Mouse (Mus musculus): ENCODE results near the gene Sirpa. TPM values are rescaled to one million over a fixed set of nuclear protein-coding genes. Genes with fewer than 3 reads are reported as not detected.

Sirpa gene
- polyA plus RNA-seq, 1 experiment from 2014 or later: 28.5 TPM

DNA sequence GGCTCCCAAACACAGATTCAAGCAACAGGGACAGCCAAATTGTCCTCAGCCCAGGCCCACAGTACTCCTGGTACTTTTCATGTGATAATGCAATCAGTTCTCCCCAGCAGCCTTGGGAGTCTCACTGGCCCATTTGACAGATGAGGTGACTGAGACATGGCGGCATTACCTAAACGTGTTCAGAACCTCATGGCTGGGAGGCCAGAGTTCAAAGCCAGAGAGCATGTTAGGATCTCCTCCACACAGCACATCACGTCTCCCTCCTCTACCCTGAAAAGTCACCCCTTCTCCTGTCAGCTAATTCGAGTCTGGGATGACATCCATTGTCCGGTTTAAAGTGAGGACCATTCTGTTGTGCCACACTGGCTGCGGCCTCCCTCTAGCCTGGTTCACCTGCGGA lies 27.5 kb downstream of the Sirpa start:
- WGBS: 91% methylated on average over 7 of the region's 7 CpGs
- H3K27ac ChIP-seq (replicated peaks): no peak overlapping the region
- no peaks in the 10 kb centered on the region for H3K27me3 ChIP-seq
- H3K4me3 ChIP-seq: no peak overlapping the region
- peaks cover 10% of the 10 kb centered on the region for H3K4me1 ChIP-seq
- 0 out of 2 replicates have a peak, but pooled peaks cover 4% of the 10 kb centered on the region for H3K36me3 ChIP-seq
- H3K9ac ChIP-seq (replicated peaks): no peak overlapping the region
- no peak overlapping the region for H3K4me2 ChIP-seq (replicated peaks)
- no peak for ATAC-seq (replicated peaks)
- H3K9me3 ChIP-seq: no peaks in the 10 kb centered on the region

GRCm38 (mm10) chr2:129620881-129621280 lies 28.2 kb downstream of the Sirpa start:
- H3K27ac ChIP-seq (replicated peaks): no peak overlapping the region
- H3K4me2 ChIP-seq (replicated peaks): no peak overlapping the region
- H3K36me3 ChIP-seq: 0 out of 2 replicates have a peak, but pooled peaks cover 4% of the 10 kb centered on the region
- peaks cover 13% of the 10 kb centered on the region for H3K4me1 ChIP-seq
- H3K9ac ChIP-seq (replicated peaks): no peak overlapping the region
- WGBS: 89% methylated on average over 5 of the region's 5 CpGs
- no peaks in the 10 kb centered on the region for H3K9me3 ChIP-seq
- no peak overlapping the region for H3K4me3 ChIP-seq
- no peaks in the 10 kb centered on the region for H3K27me3 ChIP-seq
- ATAC-seq (replicated peaks): no peak

- H3K27me3 ChIP-seq: no peaks in the 10 kb centered on the region
- H3K4me1 ChIP-seq: peaks cover 13% of the 10 kb centered on the region
- no peak overlapping the region for H3K4me3 ChIP-seq
- H3K27ac ChIP-seq (replicated peaks): no peak overlapping the region
- no peak for ATAC-seq (replicated peaks)
- H3K36me3 ChIP-seq: no peaks in the 10 kb centered on the region
- 92% methylated on average over 9 of the region's 9 CpGs for WGBS
- no peak overlapping the region for H3K9ac ChIP-seq (replicated peaks)
- H3K9me3 ChIP-seq: no peaks in the 10 kb centered on the region
- H3K4me2 ChIP-seq (replicated peaks): no peak overlapping the region
These were observed 29.2 kb downstream of the Sirpa start for GRCm38 (mm10) chr2:129621654-129622490.

- WGBS: 86% methylated on average over 5 of the region's 5 CpGs
These were observed 30.3 kb downstream of the Sirpa start for GRCm38 (mm10) chr2:129622918-129623317.

GRCm38 (mm10) chr2:129623771-129624170 lies 31.1 kb downstream of the Sirpa start:
- no peaks in the 10 kb centered on the region for H3K36me3 ChIP-seq
- H3K9me3 ChIP-seq: no peaks in the 10 kb centered on the region
- peaks cover 13% of the 10 kb centered on the region for H3K4me1 ChIP-seq
- H3K4me3 ChIP-seq: no peak overlapping the region
- H3K9ac ChIP-seq (replicated peaks): no peak overlapping the region
- no peak overlapping the region for H3K27ac ChIP-seq (replicated peaks)
- ATAC-seq (replicated peaks): no peak
- no peak overlapping the region for H3K4me2 ChIP-seq (replicated peaks)
- no peaks in the 10 kb centered on the region for H3K27me3 ChIP-seq
- WGBS: 87% methylated on average over 7 of the region's 7 CpGs

More at GRCm38 (mm10) chr2:129622918-129623317, 30.3 kb downstream of the Sirpa start:
- peaks cover 13% of the 10 kb centered on the region for H3K4me1 ChIP-seq
- no peaks in the 10 kb centered on the region for H3K9me3 ChIP-seq
- no peak overlapping the region for H3K9ac ChIP-seq (replicated peaks)
- no peak for ATAC-seq (replicated peaks)
- no peaks in the 10 kb centered on the region for H3K36me3 ChIP-seq
- H3K27me3 ChIP-seq: no peaks in the 10 kb centered on the region
- no peak overlapping the region for H3K27ac ChIP-seq (replicated peaks)
- H3K4me2 ChIP-seq (replicated peaks): no peak overlapping the region
- H3K4me3 ChIP-seq: no peak overlapping the region

- 41% methylated on average over 13 of the region's 13 CpGs for WGBS
These were observed 31.7 kb downstream of the Sirpa start for GRCm38 (mm10) chr2:129624246-129624918.

GRCm38 (mm10) chr2:129624956-129625355 lies 32.3 kb downstream of the Sirpa start:
- Histone ChIP-seq H3K27me3 (no peaks in the 10 kb centered on the region), H3K4me3 (no peak overlapping the region), H3K4me2 (replicated peaks) (no peak overlapping the region), H3K9me3 (no peaks in the 10 kb centered on the region), H3K36me3 (0 out of 2 replicates have a peak, but pooled peaks cover under 1% of the 10 kb centered on the region), H3K4me1 (peaks cover 13% of the 10 kb centered on the region), H3K27ac (replicated peaks) (peak overlapping the region; percentile 52; the same call in 1 of the 2 replicates), H3K9ac (replicated peaks) (no peak overlapping the region)
- WGBS: 55% methylated on average over 6 of the region's 6 CpGs
- ATAC-seq (replicated peaks): peak; percentile 58

More at GRCm38 (mm10) chr2:129624246-129624918, 31.7 kb downstream of the Sirpa start:
- Histone ChIP-seq H3K27ac (replicated peaks) (peak overlapping the region; percentile 52; the same call in 1 of the 2 replicates), H3K4me1 (peaks cover 13% of the 10 kb centered on the region), H3K36me3 (no peaks in the 10 kb centered on the region), H3K4me2 (replicated peaks) (no peak overlapping the region), H3K4me3 (no peak overlapping the region), H3K9ac (replicated peaks) (no peak overlapping the region), H3K27me3 (no peaks in the 10 kb centered on the region), H3K9me3 (no peaks in the 10 kb centered on the region)
- ATAC-seq (replicated peaks): peak; percentile 62

DNA sequence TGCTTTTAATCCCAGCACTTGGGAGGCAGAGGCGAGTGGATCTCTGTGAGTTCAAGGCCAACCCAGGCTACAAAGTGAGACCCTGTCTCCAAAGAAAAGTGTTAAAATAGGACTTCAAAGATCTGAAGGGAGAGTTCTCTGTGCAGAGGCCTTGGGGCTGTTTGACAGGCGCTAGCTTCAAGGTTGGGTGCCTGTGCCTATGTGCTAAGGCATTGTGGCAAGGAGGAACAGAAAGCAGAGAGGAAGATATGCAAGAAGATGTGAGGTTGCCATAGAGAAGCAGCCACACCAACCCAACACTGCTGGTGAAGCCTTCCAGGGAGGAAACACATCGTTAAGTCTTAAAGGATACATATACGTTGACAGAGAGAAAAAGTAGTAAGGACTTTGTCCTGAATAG lies 33.2 kb downstream of the Sirpa start:
- H3K4me1 ChIP-seq: peaks cover 13% of the 10 kb centered on the region
- no peaks in the 10 kb centered on the region for H3K9me3 ChIP-seq
- H3K27me3 ChIP-seq: no peaks in the 10 kb centered on the region
- H3K4me3 ChIP-seq: no peak overlapping the region
- no peak overlapping the region for H3K4me2 ChIP-seq (replicated peaks)
- H3K36me3 ChIP-seq: 0 out of 2 replicates have a peak, but pooled peaks cover 4% of the 10 kb centered on the region
- ATAC-seq (replicated peaks): no peak
- 68% methylated on average over 4 of the region's 4 CpGs for WGBS
- H3K27ac ChIP-seq (replicated peaks): no peak overlapping the region
- no peak overlapping the region for H3K9ac ChIP-seq (replicated peaks)

GRCm38 (mm10) chr2:129626621-129627061 lies 34.0 kb downstream of the Sirpa start:
- H3K36me3 ChIP-seq: 0 out of 2 replicates have a peak, but pooled peaks cover 4% of the 10 kb centered on the region
- no peaks in the 10 kb centered on the region for H3K27me3 ChIP-seq
- no peak for ATAC-seq (replicated peaks)
- no peak overlapping the region for H3K27ac ChIP-seq (replicated peaks)
- 87% methylated on average over 4 of the region's 4 CpGs for WGBS
- H3K4me2 ChIP-seq (replicated peaks): no peak overlapping the region
- H3K9ac ChIP-seq (replicated peaks): no peak overlapping the region
- peaks cover 13% of the 10 kb centered on the region for H3K4me1 ChIP-seq
- H3K4me3 ChIP-seq: no peak overlapping the region
- no peaks in the 10 kb centered on the region for H3K9me3 ChIP-seq

- H3K36me3 ChIP-seq: 0 out of 2 replicates have a peak, but pooled peaks cover 4% of the 10 kb centered on the region
- no peak overlapping the region for H3K4me3 ChIP-seq
- no peak overlapping the region for H3K9ac ChIP-seq (replicated peaks)
- H3K4me2 ChIP-seq (replicated peaks): no peak overlapping the region
- no peaks in the 10 kb centered on the region for H3K27me3 ChIP-seq
- H3K9me3 ChIP-seq: no peaks in the 10 kb centered on the region
- WGBS: 95% methylated on average over 5 of the region's 5 CpGs
- H3K4me1 ChIP-seq: peaks cover 13% of the 10 kb centered on the region
- H3K27ac ChIP-seq (replicated peaks): no peak overlapping the region
- no peak for ATAC-seq (replicated peaks)
These were observed 34.5 kb downstream of the Sirpa start for GRCm38 (mm10) chr2:129627133-129627532.

DNA sequence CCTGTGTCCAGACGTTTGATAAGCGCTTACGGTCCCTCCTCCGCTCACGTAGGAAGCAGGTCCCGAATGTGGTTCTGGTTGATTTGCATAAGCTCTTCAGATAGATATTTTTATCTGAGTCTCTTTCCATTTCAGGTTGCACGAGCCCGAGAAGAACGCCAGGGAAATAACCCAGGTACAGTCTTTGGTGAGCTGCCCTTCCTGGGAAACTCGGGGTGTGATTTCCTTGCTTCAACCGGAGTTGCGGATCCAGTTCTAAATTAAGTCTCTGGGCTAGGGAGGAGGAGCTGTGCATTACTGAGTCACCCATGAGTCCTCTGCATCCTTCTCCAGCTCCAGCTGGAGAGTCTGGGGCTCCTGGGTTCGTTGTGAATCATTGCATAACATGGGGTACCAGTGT lies 35.2 kb downstream of the Sirpa start:
- H3K36me3 ChIP-seq: 0 out of 2 replicates have a peak, but pooled peaks cover 4% of the 10 kb centered on the region
- no peak overlapping the region for H3K27ac ChIP-seq (replicated peaks)
- no peak overlapping the region for H3K4me2 ChIP-seq (replicated peaks)
- peaks cover 13% of the 10 kb centered on the region for H3K4me1 ChIP-seq
- no peaks in the 10 kb centered on the region for H3K27me3 ChIP-seq
- ATAC-seq (replicated peaks): no peak
- no peak overlapping the region for H3K4me3 ChIP-seq
- WGBS: 89% methylated on average over 13 of the region's 13 CpGs
- H3K9ac ChIP-seq (replicated peaks): no peak overlapping the region
- H3K9me3 ChIP-seq: no peaks in the 10 kb centered on the region

Measured in forebrain, embryonic 15.5 days (tissue).